Mouse (Mus musculus) MEL (cell line): ENCODE results near the gene Rabgap1l.

Source experiments
- BHLHE40 ChIP-seq: IDR thresholded peaks from 2 replicates; pipeline ENCODE4 v1.6.1; 2012; ENCODE audit warnings: low read depth, mild to moderate bottlenecking, inconsistent platforms, low read length, improper control_type of control experiment, borderline replicate concordance
- CTCF ChIP-seq, 3 experiments: IDR thresholded peaks in 2 of 3; conservative IDR thresholded peaks in 1 of 3; 2 replicates each; pipeline ENCODE4 v1.5.1; 2011 to 2012; ENCODE audit warnings: low read length in 3 of 3, low read depth in 2 of 3, mild to moderate bottlenecking in 2 of 3, improper control_type of control experiment in 1 of 3, inconsistent platforms in 1 of 3, mixed read lengths in 1 of 3, moderate library complexity in 1 of 3; ENCODE audit not compliant: control insufficient read depth in 1 of 3, insufficient read depth in 1 of 3, poor library complexity in 1 of 3, severe bottlenecking in 1 of 3
- SMC3 ChIP-seq: IDR thresholded peaks from 2 replicates; pipeline ENCODE4 v1.6.1; 2011; ENCODE audit warnings: low read depth, low read length, improper control_type of control experiment
- UBTF ChIP-seq: IDR thresholded peaks from 2 replicates; pipeline ENCODE4 v1.6.1; 2012; ENCODE audit warnings: low read depth, mild to moderate bottlenecking, inconsistent platforms, low read length, improper control_type of control experiment, moderate library complexity, borderline replicate concordance; ENCODE audit not compliant: insufficient read depth

DNA sequence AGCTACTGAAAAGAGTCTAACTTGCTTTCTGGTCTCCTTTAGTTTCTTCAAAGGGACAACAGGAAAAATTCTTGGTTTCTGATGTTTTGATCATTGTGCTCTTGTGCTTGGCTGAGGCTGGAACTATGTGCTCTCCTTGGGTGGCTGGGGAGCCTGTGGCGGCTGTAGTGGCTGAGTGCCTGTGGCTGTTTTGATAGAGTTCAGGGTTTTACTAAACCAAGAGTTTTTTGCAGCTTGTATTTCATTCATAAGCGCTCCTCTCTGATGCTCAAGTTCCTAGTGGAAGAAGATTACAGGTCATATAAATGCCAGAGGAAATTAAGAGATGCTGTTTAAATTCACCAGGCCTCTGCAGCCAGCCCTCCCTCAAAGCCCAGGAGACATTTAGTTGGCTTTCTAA is 568.9 kb downstream of the Rabgap1l start:
- TF ChIP-seq BHLHE40 (no peak), UBTF (no peak), CTCF (IDR thresholded peaks at IDR 0.05 in 2 of 3, conservative IDR thresholded peaks at IDR 0.05 in 1 of 3; ENCODE audit: control insufficient read depth in 1 of 3, insufficient read depth in 1 of 3, low read depth in 2 of 3, low read length in 3 of 3, poor library complexity in 1 of 3, severe bottlenecking in 1 of 3) (no peak), SMC3 (no peak)
